Mouse (Mus musculus): Measurements from ENCODE around the gene 6030408B16Rik. TPM values are rescaled to one million over a fixed set of nuclear protein-coding genes. Genes with fewer than 3 reads are reported as not detected.

6030408B16Rik gene
- polyA plus RNA-seq, 2 experiments = 0.74 to 1.0 TPM

GRCm38 (mm10) chr15:101299480-101299960 lies 6.5 kb downstream of the 6030408B16Rik start:
- H3K9ac ChIP-seq (ENCODE audit: low read depth, low read length, severe bottlenecking) = no peak overlapping the region
- no peaks in the 10 kb centered on the region for H3K27me3 ChIP-seq (ENCODE audit: control insufficient read depth, insufficient read depth, low read length)
- no peak overlapping the region for H3K27ac ChIP-seq (replicated peaks; ENCODE audit: low read depth, low read length)
- no peaks in the 10 kb centered on the region for H3K36me3 ChIP-seq (ENCODE audit: control insufficient read depth, insufficient read depth, low read length)
- no peak for DNase-seq (ENCODE audit: low spot score)
- ATAC-seq (ENCODE audit: low FRiP score, low read depth) = no peak
- H3K4me1 ChIP-seq (ENCODE audit: control insufficient read depth, insufficient read depth, low read length) = no peaks in the 10 kb centered on the region
- no peak for TF ChIP-seq POLR2A (IDR thresholded peaks at IDR 0.05; ENCODE audit: borderline replicate concordance, extremely low read depth, insufficient read depth, insufficient read length)
- WGBS = 83% methylated on average over 14 of the region's 14 CpGs
- H3K4me3 ChIP-seq (replicated peaks; ENCODE audit: low read length) = no peak overlapping the region
- no peaks in the 10 kb centered on the region for H3K9me3 ChIP-seq (ENCODE audit: control insufficient read depth, low read length)
- H3K4me2 ChIP-seq (replicated peaks; ENCODE audit: low read depth, low read length, severe bottlenecking) = no peak overlapping the region

GRCm38 (mm10) chr15:101300128-101300527 lies 7.1 kb downstream of the 6030408B16Rik start:
- no peak overlapping the region for H3K9ac ChIP-seq (ENCODE audit: low read depth, low read length, severe bottlenecking)
- ATAC-seq (ENCODE audit: low FRiP score, low read depth) (no peak), DNase-seq (ENCODE audit: low spot score) (no peak)
- no peaks in the 10 kb centered on the region for H3K9me3 ChIP-seq (ENCODE audit: control insufficient read depth, low read length)
- no peaks in the 10 kb centered on the region for H3K27me3 ChIP-seq (ENCODE audit: control insufficient read depth, insufficient read depth, low read length)
- H3K36me3 ChIP-seq (ENCODE audit: control insufficient read depth, insufficient read depth, low read length) = no peaks in the 10 kb centered on the region
- 73% methylated on average over 6 of the region's 6 CpGs for WGBS
- no peak for TF ChIP-seq POLR2A (IDR thresholded peaks at IDR 0.05; ENCODE audit: borderline replicate concordance, extremely low read depth, insufficient read depth, insufficient read length)
- H3K4me1 ChIP-seq (ENCODE audit: control insufficient read depth, insufficient read depth, low read length) = no peaks in the 10 kb centered on the region
- no peak overlapping the region for H3K4me2 ChIP-seq (replicated peaks; ENCODE audit: low read depth, low read length, severe bottlenecking)
- no peak overlapping the region for H3K4me3 ChIP-seq (replicated peaks; ENCODE audit: low read length)
- no peak overlapping the region for H3K27ac ChIP-seq (replicated peaks; ENCODE audit: low read depth, low read length)

- Histone ChIP-seq H3K27ac (replicated peaks; ENCODE audit: low read depth, low read length) (no peak overlapping the region), H3K4me3 (replicated peaks; ENCODE audit: low read length) (no peak overlapping the region), H3K36me3 (ENCODE audit: control insufficient read depth, insufficient read depth, low read length) (no peaks in the 10 kb centered on the region), H3K27me3 (ENCODE audit: control insufficient read depth, insufficient read depth, low read length) (no peaks in the 10 kb centered on the region), H3K9ac (ENCODE audit: low read depth, low read length, severe bottlenecking) (no peak overlapping the region), H3K4me2 (replicated peaks; ENCODE audit: low read depth, low read length, severe bottlenecking) (no peak overlapping the region), H3K4me1 (ENCODE audit: control insufficient read depth, insufficient read depth, low read length) (no peaks in the 10 kb centered on the region), H3K9me3 (ENCODE audit: control insufficient read depth, low read length) (no peaks in the 10 kb centered on the region)
- no peak for ATAC-seq (ENCODE audit: low FRiP score, low read depth)
- no peak for DNase-seq (ENCODE audit: low spot score)
- 78% methylated on average over 3 of the region's 3 CpGs for WGBS
- TF ChIP-seq POLR2A (IDR thresholded peaks at IDR 0.05; ENCODE audit: borderline replicate concordance, extremely low read depth, insufficient read depth, insufficient read length) = no peak
Observed at GRCm38 (mm10) chr15:101302201-101302600, 9.2 kb downstream of the 6030408B16Rik start.

GRCm38 (mm10) chr15:101303830-101304229 lies 10.8 kb downstream of the 6030408B16Rik start:
- no peak for TF ChIP-seq POLR2A (IDR thresholded peaks at IDR 0.05; ENCODE audit: borderline replicate concordance, extremely low read depth, insufficient read depth, insufficient read length)
- no peak overlapping the region for H3K4me3 ChIP-seq (replicated peaks; ENCODE audit: low read length)

GRCm38 (mm10) chr15:101306459-101306858 lies 13.4 kb downstream of the 6030408B16Rik start:
- no peak for DNase-seq (ENCODE audit: low spot score)
- 96% methylated on average over 4 of the region's 4 CpGs for WGBS

More at GRCm38 (mm10) chr15:101303830-101304229, 10.8 kb downstream of the 6030408B16Rik start:
- H3K27ac ChIP-seq (replicated peaks; ENCODE audit: low read depth, low read length) = no peak overlapping the region
- 89% methylated on average over 4 of the region's 4 CpGs for WGBS
- H3K4me2 ChIP-seq (replicated peaks; ENCODE audit: low read depth, low read length, severe bottlenecking) = no peak overlapping the region
- DNase-seq (ENCODE audit: low spot score) (no peak), ATAC-seq (ENCODE audit: low FRiP score, low read depth) (no peak)
- H3K4me1 ChIP-seq (ENCODE audit: control insufficient read depth, insufficient read depth, low read length) = peaks cover under 1% of the 10 kb centered on the region; the same call in 1 of the 2 replicates
- H3K27me3 ChIP-seq (ENCODE audit: control insufficient read depth, insufficient read depth, low read length) = no peaks in the 10 kb centered on the region
- no peak overlapping the region for H3K9ac ChIP-seq (ENCODE audit: low read depth, low read length, severe bottlenecking)
- no peaks in the 10 kb centered on the region for H3K9me3 ChIP-seq (ENCODE audit: control insufficient read depth, low read length)
- no peaks in the 10 kb centered on the region for H3K36me3 ChIP-seq (ENCODE audit: control insufficient read depth, insufficient read depth, low read length)

More at GRCm38 (mm10) chr15:101306459-101306858, 13.4 kb downstream of the 6030408B16Rik start:
- no peak for TF ChIP-seq POLR2A (IDR thresholded peaks at IDR 0.05; ENCODE audit: borderline replicate concordance, extremely low read depth, insufficient read depth, insufficient read length)
- no peaks in the 10 kb centered on the region for H3K9me3 ChIP-seq (ENCODE audit: control insufficient read depth, low read length)
- H3K36me3 ChIP-seq (ENCODE audit: control insufficient read depth, insufficient read depth, low read length) = no peaks in the 10 kb centered on the region
- H3K4me3 ChIP-seq (replicated peaks; ENCODE audit: low read length) = no peak overlapping the region
- ATAC-seq (ENCODE audit: low FRiP score, low read depth) = no peak
- H3K4me2 ChIP-seq (replicated peaks; ENCODE audit: low read depth, low read length, severe bottlenecking) = no peak overlapping the region
- H3K27me3 ChIP-seq (ENCODE audit: control insufficient read depth, insufficient read depth, low read length) = no peaks in the 10 kb centered on the region
- no peak overlapping the region for H3K27ac ChIP-seq (replicated peaks; ENCODE audit: low read depth, low read length)
- peaks cover 8% of the 10 kb centered on the region for H3K4me1 ChIP-seq (ENCODE audit: control insufficient read depth, insufficient read depth, low read length)
- H3K9ac ChIP-seq (ENCODE audit: low read depth, low read length, severe bottlenecking) = no peak overlapping the region

Measured in limb, embryonic 14.5 days (tissue).